Mouse (Mus musculus) ES-Bruce4 (cell line): ENCODE results near the gene Panx1.

Experiments used
- CTCF ChIP-seq: IDR thresholded peaks from one replicate; pipeline ENCODE4 v1.8.1; 2011; ENCODE audit warnings: low read depth, low read length
- POLR2A ChIP-seq: IDR thresholded peaks from one replicate; pipeline ENCODE4 v1.8.1; 2011; ENCODE audit warnings: low read length; ENCODE audit not compliant: insufficient read depth

GRCm38 (mm10) chr9:14967598-14967997 is 77.7 kb downstream of the Panx1 start:
- TF ChIP-seq POLR2A = no peak
- no peak for TF ChIP-seq CTCF
